Mouse (Mus musculus) neural tube, embryonic 12.5 days (tissue): Measurements from ENCODE around the gene Ogdh. TPM values are rescaled to one million over a fixed set of nuclear protein-coding genes. Genes with fewer than 3 reads are reported as not detected.
A peak's percentile ranks its signal among the peaks of the same experiment; 100 is the strongest.

Experiments
- ATAC-seq: fragments of 200-750 bp; cut with Nextera tagmentation; 2 replicates; pipeline ENCODE4 v1.8.0; 2017; ENCODE audit warnings: low read depth, mild to moderate bottlenecking, moderate TSS enrichment, moderate library complexity; ENCODE audit not compliant: low FRiP score
- H3K27ac ChIP-seq: fragments of 300-500 bp; sonication (generic); 2 replicates; pipeline ENCODE4 v1.5.1; 2016
- H3K27me3 ChIP-seq: fragments of 300-500 bp; sonication (generic); replicated peaks from 2 replicates; pipeline ENCODE4 v1.6.1; 2016; ENCODE audit warnings: mild to moderate bottlenecking
- H3K36me3 ChIP-seq: fragments of 300-500 bp; sonication (generic); 2 replicates; pipeline ENCODE4 v1.6.1; 2016; ENCODE audit warnings: mild to moderate bottlenecking
- H3K4me1 ChIP-seq: fragments of 300-500 bp; sonication (generic); 2 replicates; pipeline ENCODE4 v1.6.1; 2016
- H3K4me2 ChIP-seq: fragments of 300-500 bp; sonication (generic); replicated peaks from 2 replicates; pipeline ENCODE4 v1.6.1; 2016; ENCODE audit warnings: mild to moderate bottlenecking
- H3K4me3 ChIP-seq: fragments of 300-500 bp; sonication (generic); 2 replicates; pipeline ENCODE4 v1.5.1; 2016
- H3K9ac ChIP-seq: fragments of 300-500 bp; sonication (generic); 2 replicates; pipeline ENCODE4 v1.6.1; 2016; ENCODE audit warnings: mild to moderate bottlenecking
- H3K9me3 ChIP-seq: fragments of 300-500 bp; sonication (generic); 2 replicates; pipeline ENCODE4 v1.6.1; 2016; ENCODE audit warnings: mild to moderate bottlenecking
- whole genome bisulfite sequencing: fragments of 180-500 bp; shearing (Covaris S2); methylation state at CpG from one replicate; pipeline ENCODE4 v1.1.7; 2016; 5-methylcytosine and 5-hydroxymethylcytosine counted together
- polyA plus RNA-seq: library from polyadenylated mRNA; unstranded; fragments of >200 nt; fragmentation: Nextera tagmentation; extraction: Ambion mirVana; gene quantifications from 2 replicates; pipeline ENCODE4 v1.2.1, GENCODE M21; 2016

Ogdh gene
- polyA plus RNA-seq, 1 experiment from 2014 or later: 103 TPM

DNA sequence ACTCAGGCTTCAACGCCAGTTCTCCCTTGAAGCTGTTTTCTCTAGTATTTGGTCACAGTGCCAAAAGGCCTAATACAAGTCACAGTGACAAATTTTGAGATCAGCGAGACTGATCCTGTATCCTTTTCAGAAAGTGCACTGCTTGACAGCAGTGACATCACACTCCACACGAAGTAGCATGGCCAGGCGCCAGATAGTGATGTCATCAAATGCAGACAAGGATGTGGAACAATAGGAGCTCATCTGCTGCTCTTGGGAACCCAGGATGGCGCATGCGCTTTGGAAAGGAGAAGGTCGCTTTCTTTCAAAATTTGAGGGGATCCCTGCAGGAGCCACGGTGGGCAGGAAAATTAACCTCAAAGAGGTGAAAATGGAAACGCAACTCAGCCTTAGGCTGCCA, 81.4 kb downstream of the Ogdh start:
- Histone ChIP-seq H3K27ac (no peak overlapping the region), H3K4me1 (no peaks in the 10 kb centered on the region), H3K4me3 (no peak overlapping the region), H3K9ac (no peak overlapping the region), H3K36me3 (no peaks in the 10 kb centered on the region), H3K4me2 (no peak overlapping the region), H3K27me3 (no peaks in the 10 kb centered on the region), H3K9me3 (no peaks in the 10 kb centered on the region)
- 91% methylated on average over 9 of the region's 9 CpGs for WGBS
- ATAC-seq: no peak

DNA sequence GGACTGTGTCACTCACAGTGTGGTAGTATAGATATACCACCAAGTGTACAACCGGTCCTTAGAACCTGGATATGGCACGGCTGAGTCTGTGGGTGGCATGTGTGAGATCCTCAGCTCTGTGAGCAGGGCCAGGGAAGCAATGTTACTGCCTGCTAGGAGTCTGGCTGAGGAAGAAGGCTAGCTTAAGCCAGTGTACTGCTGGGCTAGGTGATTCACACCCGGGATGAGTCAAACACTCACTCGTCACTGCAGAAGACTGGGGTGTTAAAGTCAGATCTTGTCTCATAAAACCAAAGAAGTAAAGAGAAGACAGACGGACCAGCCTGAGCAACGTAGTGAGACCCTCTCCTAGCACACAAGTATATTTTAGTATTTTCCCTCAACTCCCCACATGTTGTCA, 89.5 kb downstream of the Ogdh start:
- Histone ChIP-seq H3K27ac (no peak overlapping the region), H3K4me3 (no peak overlapping the region), H3K4me1 (no peaks in the 10 kb centered on the region), H3K27me3 (no peaks in the 10 kb centered on the region), H3K9me3 (no peaks in the 10 kb centered on the region), H3K9ac (no peak overlapping the region), H3K4me2 (no peak overlapping the region), H3K36me3 (no peaks in the 10 kb centered on the region)
- WGBS: 86% methylated on average over 6 of the region's 6 CpGs
- no peak for ATAC-seq

DNA sequence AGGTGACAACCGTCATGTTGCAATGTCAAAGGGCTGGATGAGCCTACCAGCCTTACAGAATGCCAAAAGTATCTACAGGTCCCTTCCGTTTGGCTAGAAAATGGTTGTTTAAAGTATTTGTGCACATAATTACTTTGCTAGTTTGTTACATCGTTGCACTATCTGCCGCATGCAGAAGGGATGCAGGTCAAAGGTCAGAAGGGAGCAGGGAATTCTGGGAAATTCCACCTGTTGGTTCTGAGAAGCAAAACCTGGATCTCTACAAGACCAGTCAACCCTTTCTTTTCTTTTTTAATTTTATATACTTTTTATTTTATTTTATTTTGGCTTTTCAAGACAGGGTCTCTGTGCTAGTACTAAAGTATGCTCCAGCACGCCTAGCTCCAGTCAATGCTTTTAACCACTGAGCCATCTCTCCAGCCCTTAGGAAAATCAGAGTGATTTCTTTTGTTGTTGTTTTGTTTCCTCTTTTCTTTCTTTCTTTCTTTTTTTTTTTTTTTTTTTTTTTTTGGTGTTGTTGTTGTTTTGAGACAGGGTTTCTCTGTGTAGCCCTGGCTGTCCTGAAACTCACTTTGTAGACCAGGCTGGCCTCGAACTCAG, 96.8 kb downstream of the Ogdh start:
- WGBS: 89% methylated on average over 6 of the region's 6 CpGs
- Histone ChIP-seq H3K36me3 (peaks cover 14% of the 10 kb centered on the region; the same call in 1 of the 2 replicates), H3K4me1 (peaks cover 26% of the 10 kb centered on the region), H3K4me3 (no peak overlapping the region), H3K4me2 (peak overlapping the region; percentile 47; the same call in 1 of the 2 replicates), H3K27me3 (no peaks in the 10 kb centered on the region), H3K9me3 (no peaks in the 10 kb centered on the region), H3K27ac (peak overlapping the region; percentile 91; the same call in 1 of the 2 replicates), H3K9ac (no peak overlapping the region)
- no peak for ATAC-seq

DNA sequence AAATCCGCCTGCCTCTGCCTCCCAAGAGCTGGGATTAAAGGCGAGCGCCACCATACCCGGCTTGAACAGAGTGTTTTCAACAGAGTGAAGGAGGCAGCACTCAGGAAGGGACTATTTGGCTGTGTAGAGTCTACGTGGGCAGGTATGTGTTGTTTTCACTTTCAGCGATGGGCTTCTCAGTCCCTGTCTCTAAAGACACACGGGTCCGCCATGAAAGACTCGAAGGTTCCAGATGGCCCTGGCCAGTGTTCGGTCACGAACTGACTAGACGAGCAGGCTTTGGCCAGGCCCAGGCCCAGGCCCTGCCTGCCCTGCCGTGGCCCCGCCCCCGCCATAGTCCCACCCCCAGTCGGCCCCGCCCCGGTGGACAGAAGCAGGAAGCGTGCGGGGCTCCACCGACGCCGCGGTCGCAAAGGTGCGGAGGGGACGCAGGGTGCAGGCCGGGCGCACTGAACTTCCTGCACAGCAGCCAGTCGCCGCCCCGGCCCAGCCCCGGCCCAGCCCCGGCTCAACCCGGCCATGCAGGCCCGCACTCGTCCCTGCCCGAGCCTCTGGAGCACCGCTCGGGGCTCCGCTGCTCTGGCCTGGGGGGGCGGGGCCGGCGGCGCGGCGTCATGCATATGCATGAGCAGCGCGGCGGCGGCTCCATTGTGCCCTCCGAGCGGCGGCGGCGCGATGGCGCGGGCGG, 97.4 kb downstream of the Ogdh start, which contains the start of gene Zmiz2:
Gene Zmiz2 (plus strand): TSS at position 349 of the 688 bp plus-strand sequence.
- peak within 1 kb of the TSS; percentile 97 for H3K9ac ChIP-seq
- peaks cover 15% of the 10 kb centered on the region; the same call in 1 of the 2 replicates for H3K36me3 ChIP-seq
- H3K27me3 ChIP-seq: no peaks in the 10 kb centered on the region
- ATAC-seq: peak; percentile 98
- 7% methylated on average over 58 of the region's 60 CpGs for WGBS
- peak within 1 kb of the TSS; percentile 94 for H3K4me3 ChIP-seq
- no peaks in the 10 kb centered on the region for H3K9me3 ChIP-seq
- peak within 1 kb of the TSS; percentile 91 for H3K27ac ChIP-seq
- peaks cover 28% of the 10 kb centered on the region for H3K4me1 ChIP-seq
- peak within 1 kb of the TSS; percentile 84 for H3K4me2 ChIP-seq

DNA sequence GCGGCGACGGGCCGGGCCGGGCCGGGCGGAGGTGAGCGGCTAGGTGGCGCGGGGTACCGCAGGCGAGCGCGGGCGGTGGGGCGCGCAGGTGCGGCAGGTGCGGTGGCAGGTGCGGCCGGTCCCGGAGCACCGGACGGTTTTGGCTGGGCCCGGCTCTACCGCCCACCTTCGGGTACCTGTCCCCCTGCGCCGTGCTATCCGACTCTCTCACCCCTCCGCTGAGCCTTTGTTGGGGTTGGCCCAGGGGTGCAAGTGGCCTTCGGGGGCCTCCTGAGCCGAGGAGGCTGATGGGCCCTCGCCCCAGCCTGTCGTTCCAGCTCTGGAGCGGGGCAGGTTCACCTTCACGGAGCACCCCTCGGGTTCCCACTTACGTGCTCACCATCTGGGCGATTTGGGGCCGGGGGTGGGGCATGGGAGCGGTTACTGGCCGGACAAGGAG, 98.1 kb downstream of the Ogdh start:
- Histone ChIP-seq H3K9me3 (no peaks in the 10 kb centered on the region), H3K9ac (peak overlapping the region; percentile 97), H3K27me3 (no peaks in the 10 kb centered on the region), H3K4me3 (peak overlapping the region; percentile 94), H3K4me1 (peaks cover 33% of the 10 kb centered on the region), H3K36me3 (peaks cover 21% of the 10 kb centered on the region; the same call in 1 of the 2 replicates), H3K27ac (peak overlapping the region; percentile 37; the same call in 1 of the 2 replicates), H3K4me2 (peak overlapping the region; percentile 84)
- peak; percentile 42 for ATAC-seq
- under 1% methylated on average over 34 of the region's 43 CpGs for WGBS

DNA sequence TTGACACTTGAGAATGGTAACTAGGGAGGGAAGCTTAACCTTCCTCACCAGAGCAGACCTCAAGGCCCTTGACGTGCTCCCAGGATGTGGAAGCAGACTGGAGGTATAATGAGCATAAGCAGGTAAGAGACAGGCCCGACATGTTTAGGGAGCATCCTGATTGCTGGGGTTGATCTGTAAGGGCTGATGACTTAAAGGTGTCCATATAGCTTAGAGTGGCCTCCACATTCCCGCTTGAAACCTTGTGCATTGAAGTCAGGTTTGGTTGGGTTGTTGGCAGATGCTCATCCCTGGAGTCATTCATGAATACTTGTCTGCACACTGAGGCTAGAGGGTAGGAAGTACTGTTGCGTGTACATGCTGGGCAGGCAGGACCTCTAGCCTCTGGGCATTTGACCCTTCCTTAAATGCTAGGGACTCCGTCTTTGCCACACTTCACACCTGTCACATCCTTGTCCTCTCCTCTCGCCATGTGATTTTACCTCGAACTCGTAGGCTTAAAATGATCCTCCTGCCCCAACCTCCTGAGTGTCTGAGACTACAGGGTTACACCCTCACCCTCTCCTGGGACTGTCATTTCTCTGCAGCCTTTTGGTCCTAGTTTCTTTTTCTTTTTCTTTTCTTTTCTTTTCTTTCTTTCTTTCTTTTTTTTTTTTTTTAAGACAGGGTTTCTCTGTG, 99.1 kb downstream of the Ogdh start:
- Histone ChIP-seq H3K4me1 (peaks cover 42% of the 10 kb centered on the region), H3K9me3 (no peaks in the 10 kb centered on the region), H3K4me2 (peak overlapping the region; percentile 84), H3K9ac (peak overlapping the region; percentile 97), H3K36me3 (peaks cover 31% of the 10 kb centered on the region), H3K27me3 (no peaks in the 10 kb centered on the region), H3K27ac (no peak overlapping the region), H3K4me3 (peak overlapping the region; percentile 94)
- no peak for ATAC-seq
- WGBS: 84% methylated on average over 8 of the region's 8 CpGs

DNA sequence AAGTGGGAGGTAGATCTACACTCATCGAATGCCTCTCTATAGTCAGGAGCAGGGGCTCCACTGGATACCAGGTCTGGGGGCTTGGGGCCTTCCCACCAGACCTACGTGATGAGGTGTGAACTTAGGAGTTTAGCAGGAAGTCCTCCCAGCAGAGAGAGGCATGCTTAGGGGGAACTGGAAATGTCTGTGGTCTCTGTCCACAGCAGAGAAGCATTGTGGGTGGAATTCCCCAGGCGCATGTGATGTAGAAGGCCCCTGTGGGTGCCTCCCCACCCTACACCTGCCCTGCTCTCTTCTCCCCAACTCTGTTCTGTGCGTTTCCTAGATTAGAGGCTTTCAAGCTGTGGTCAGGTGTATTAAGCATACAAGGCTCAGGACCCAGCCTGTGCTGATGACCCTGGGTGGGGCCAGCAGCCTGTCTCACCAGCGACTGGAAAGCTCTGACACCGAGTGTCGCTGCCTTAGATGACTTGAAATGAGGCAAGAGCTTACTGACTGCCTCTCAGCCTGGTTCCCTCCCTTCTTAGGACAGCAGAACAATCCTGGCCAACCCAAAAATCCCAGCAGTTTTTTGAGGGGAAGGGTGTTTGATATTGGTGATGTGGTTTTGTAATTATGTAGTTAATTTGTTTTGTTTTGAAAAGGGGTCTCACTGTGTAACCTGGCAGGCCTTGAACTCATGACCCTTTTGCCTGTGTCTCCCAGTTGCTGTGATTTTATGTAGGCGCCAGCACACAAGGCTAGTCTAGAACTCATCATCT, 100.3 kb downstream of the Ogdh start:
- Histone ChIP-seq H3K27me3 (no peaks in the 10 kb centered on the region), H3K4me1 (peaks cover 43% of the 10 kb centered on the region), H3K27ac (no peak overlapping the region), H3K9ac (0 out of 2 replicates have a peak overlapping the region, but pooled peaks have one; percentile 21), H3K9me3 (no peaks in the 10 kb centered on the region), H3K4me2 (peak overlapping the region; percentile 84), H3K36me3 (peaks cover 43% of the 10 kb centered on the region), H3K4me3 (no peak overlapping the region)
- ATAC-seq: no peak
- 91% methylated on average over 8 of the region's 8 CpGs for WGBS

DNA sequence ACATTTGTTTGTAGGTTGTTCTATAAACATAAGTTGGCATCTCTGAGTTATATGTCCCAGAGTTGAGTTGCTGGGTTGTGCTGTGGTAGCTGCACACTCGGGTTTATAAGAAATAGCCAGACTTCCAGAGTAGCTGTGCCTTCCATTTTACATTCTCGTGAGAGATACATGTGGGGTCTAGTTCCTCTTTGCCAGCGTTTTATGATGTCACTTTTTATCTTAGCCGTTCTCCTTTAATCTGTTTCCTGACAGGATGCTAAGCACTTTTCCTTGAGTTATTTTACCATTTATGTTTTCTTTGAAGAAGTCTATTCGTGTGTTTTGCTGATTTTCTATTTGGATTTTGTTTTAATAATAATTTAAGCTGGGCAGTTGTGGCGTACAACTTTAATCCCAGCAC, 101.4 kb downstream of the Ogdh start:
- Histone ChIP-seq H3K4me2 (no peak overlapping the region), H3K4me3 (no peak overlapping the region), H3K9ac (no peak overlapping the region), H3K4me1 (peaks cover 43% of the 10 kb centered on the region), H3K36me3 (peaks cover 54% of the 10 kb centered on the region), H3K9me3 (no peaks in the 10 kb centered on the region), H3K27ac (no peak overlapping the region), H3K27me3 (no peaks in the 10 kb centered on the region)
- ATAC-seq: no peak
- WGBS: 89% methylated on average over 6 of the region's 6 CpGs

DNA sequence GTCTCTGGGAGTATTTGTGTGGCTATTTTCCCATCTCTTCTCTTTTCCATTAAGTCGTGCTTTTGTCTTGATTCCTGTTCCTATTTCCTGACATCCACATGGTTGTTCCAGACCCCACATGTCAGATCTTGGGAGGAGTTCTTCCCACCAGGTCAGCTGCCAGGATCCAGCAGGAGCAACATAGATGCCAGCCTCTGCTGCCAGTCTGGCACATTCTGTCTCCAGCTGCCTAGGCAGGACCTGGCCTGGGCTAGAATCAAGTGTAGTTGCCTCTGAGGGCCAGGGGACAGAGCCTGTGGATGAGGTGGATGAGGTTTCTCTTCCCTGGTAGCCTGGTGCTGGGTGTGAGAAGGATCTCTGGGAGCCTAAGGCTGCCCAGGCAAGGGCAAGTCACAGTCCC, 102.4 kb downstream of the Ogdh start:
- H3K4me3 ChIP-seq: 0 out of 2 replicates have a peak overlapping the region, but pooled peaks have one; percentile 0
- no peak overlapping the region for H3K27ac ChIP-seq
- no peak for ATAC-seq
- no peak overlapping the region for H3K4me2 ChIP-seq
- no peaks in the 10 kb centered on the region for H3K27me3 ChIP-seq
- 91% methylated on average over 1 of the region's 1 CpGs for WGBS
- H3K36me3 ChIP-seq: peaks cover 64% of the 10 kb centered on the region
- no peak overlapping the region for H3K9ac ChIP-seq
- peaks cover 43% of the 10 kb centered on the region for H3K4me1 ChIP-seq
- no peaks in the 10 kb centered on the region for H3K9me3 ChIP-seq

DNA sequence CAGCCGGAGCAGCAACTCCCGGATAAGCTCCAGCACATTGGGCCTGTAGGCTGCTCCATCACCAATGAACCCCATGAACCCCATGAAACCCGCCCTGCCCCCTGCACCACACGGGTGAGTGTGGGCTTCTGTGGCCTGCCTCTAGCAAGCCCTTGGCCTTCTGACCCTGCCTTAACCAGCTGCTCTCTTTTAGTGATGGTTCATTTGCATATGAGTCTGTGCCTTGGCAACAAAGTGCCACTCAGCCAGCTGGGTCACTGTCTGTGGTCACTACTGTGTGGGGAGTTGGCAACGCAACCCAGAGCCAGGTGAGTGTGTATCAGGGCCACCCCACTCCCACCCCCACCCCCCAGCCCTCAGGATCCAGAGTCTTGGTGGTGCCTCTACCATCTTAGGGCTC, 104.1 kb downstream of the Ogdh start:
- ATAC-seq: no peak
- Histone ChIP-seq H3K27me3 (no peaks in the 10 kb centered on the region), H3K9ac (0 out of 2 replicates have a peak overlapping the region, but pooled peaks have one; percentile 26), H3K4me3 (no peak overlapping the region), H3K9me3 (no peaks in the 10 kb centered on the region), H3K4me2 (no peak overlapping the region), H3K4me1 (peaks cover 37% of the 10 kb centered on the region), H3K36me3 (peaks cover 79% of the 10 kb centered on the region), H3K27ac (no peak overlapping the region)
- WGBS: 76% methylated on average over 5 of the region's 5 CpGs

DNA sequence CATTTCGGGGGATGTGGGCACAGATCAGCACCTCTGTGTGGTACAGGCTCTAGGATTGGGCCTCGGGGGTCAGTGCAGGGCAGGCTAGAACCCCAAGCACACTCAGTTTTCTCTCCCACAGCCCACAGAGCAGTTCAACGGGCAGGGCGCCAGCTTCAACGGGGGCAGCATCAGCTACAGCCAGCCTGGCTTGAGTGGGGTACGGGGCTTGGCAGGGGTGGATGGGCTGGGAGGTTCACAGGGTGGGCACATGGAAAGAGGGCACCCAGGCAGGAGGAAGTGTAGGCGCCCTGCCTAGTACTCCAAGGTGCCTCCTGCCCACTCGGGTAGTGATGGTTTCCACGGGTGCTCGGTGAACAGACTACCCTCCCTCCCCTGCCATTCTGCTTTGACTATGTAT, 106.7 kb downstream of the Ogdh start:
- Histone ChIP-seq H3K27ac (no peak overlapping the region), H3K4me1 (peaks cover 18% of the 10 kb centered on the region), H3K27me3 (no peaks in the 10 kb centered on the region), H3K9ac (no peak overlapping the region), H3K36me3 (peaks cover 91% of the 10 kb centered on the region), H3K9me3 (no peaks in the 10 kb centered on the region), H3K4me3 (no peak overlapping the region), H3K4me2 (no peak overlapping the region)
- ATAC-seq: no peak
- 94% methylated on average over 10 of the region's 10 CpGs for WGBS
